Mouse (Mus musculus): ENCODE data around the gene AC131692.1. TPM values are rescaled to one million over a fixed set of nuclear protein-coding genes. Genes with fewer than 3 reads are reported as not detected.
A peak's percentile ranks its signal among the peaks of the same experiment; 100 is the strongest.

Gene AC131692.1
- polyA plus RNA-seq, 1 experiment: 0.07 TPM

DNA sequence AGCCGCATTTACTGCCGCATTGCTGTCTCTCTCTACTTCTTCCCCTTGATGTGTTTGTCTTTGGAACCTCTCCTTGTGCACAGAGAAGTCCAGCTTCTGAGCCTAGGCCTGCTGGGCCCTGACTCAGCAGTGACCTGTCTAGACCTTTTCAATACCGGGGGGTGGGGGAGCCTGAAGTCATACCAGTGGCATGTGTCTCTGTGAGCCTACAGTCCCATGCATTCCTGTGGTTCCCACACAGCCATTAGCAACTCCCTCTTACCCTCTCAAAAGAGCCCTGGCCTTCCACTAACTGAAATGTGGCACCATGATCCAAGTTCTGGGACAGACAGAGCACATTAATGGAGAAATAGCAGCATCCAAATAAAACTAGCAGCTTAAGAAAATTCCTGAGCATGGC, 42.2 kb downstream of the AC131692.1 start:
- no peaks in the 10 kb centered on the region for H3K27me3 ChIP-seq (ENCODE audit: control insufficient read depth, insufficient read depth, insufficient read length)
- no peaks in the 10 kb centered on the region for H3K79me2 ChIP-seq (ENCODE audit: control insufficient read depth, insufficient read depth)
- TF ChIP-seq MYOD1 (IDR thresholded peaks at IDR 0.05; ENCODE audit: control insufficient read depth in 1 of 3, insufficient read length in 2 of 3, low read depth in 2 of 3) (peak in 1 of 3 experiments; percentile 6), TCF12 (IDR thresholded peaks at IDR 0.05; ENCODE audit: insufficient read depth, poor library complexity, severe bottlenecking) (no peak), POLR2A (IDR thresholded peaks at IDR 0.05; ENCODE audit: insufficient read length, low read depth) (no peak)
- no peak overlapping the region for H3K4me3 ChIP-seq
- no peak overlapping the region for H3ac ChIP-seq (ENCODE audit: control insufficient read depth, insufficient read length)
- H3K36me3 ChIP-seq (ENCODE audit: control insufficient read depth, insufficient read depth): peaks cover 4% of the 10 kb centered on the region
- peak overlapping the region; percentile 27 for H3K4me2 ChIP-seq (ENCODE audit: low read depth)

DNA sequence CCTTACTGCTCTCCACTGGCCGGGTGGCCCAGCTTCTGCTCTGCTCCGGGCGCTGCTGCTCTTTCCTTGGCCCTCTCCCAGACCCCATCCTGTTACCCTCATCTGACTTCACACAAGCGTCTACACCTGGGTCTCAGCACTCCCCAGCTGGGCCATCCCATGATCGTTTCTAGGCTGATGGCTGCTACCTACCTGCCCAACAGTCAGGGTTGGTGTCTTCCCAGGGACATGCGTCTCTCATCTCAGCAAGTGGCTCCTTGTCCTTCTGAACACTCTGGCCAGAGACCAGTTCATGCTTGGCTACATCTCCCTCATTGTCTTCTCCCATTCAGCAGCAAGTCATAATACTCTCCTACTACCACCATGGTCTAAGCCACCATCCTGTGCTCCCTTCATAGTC, 45.5 kb downstream of the AC131692.1 start:
- H3K36me3 ChIP-seq (ENCODE audit: control insufficient read depth, insufficient read depth): peaks cover 4% of the 10 kb centered on the region
- no peaks in the 10 kb centered on the region for H3K79me2 ChIP-seq (ENCODE audit: control insufficient read depth, insufficient read depth)
- H3K27me3 ChIP-seq (ENCODE audit: control insufficient read depth, insufficient read depth, insufficient read length): no peaks in the 10 kb centered on the region
- H3K4me2 ChIP-seq (ENCODE audit: low read depth): peak overlapping the region; percentile 84
- H3K4me3 ChIP-seq: peak overlapping the region; percentile 81
- no peak for TF ChIP-seq REST (IDR thresholded peaks at IDR 0.05; ENCODE audit: insufficient read depth, insufficient read length)
- no peak for TF ChIP-seq TCF12 (IDR thresholded peaks at IDR 0.05; ENCODE audit: insufficient read depth, poor library complexity, severe bottlenecking)
- no peak overlapping the region for H3ac ChIP-seq (ENCODE audit: control insufficient read depth, insufficient read length)

DNA sequence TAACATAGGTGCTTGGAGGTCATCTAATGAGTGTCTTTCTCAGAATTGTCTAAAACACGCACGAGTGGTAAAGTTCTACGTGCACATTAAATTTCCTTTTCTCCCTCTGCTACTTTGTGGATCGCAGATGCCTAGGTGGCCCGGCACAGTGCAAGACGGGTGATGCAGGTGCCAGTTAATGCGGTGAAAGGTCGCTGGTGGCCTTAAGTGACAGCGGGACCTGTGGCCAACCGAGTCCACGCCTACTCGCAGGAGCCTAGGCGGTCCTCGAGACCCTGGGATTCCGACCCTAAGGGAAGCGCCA, 46.1 kb downstream of the AC131692.1 start:
- H3K4me2 ChIP-seq (ENCODE audit: low read depth): peak overlapping the region; percentile 84
- H3K27me3 ChIP-seq (ENCODE audit: control insufficient read depth, insufficient read depth, insufficient read length): peaks cover 2% of the 10 kb centered on the region
- TF ChIP-seq E2F4 (IDR thresholded peaks at IDR 0.05; ENCODE audit: insufficient read depth) (no peak), USF1 (IDR thresholded peaks at IDR 0.05; ENCODE audit: low read depth) (no peak), CEBPB (IDR thresholded peaks at IDR 0.05; ENCODE audit: insufficient read depth, poor library complexity, severe bottlenecking) (no peak), SRF (IDR thresholded peaks at IDR 0.05; ENCODE audit: control insufficient read depth, insufficient read length, low read depth) (no peak), TCF3 (IDR thresholded peaks at IDR 0.05; ENCODE audit: insufficient read length, low read depth) (no peak), REST (IDR thresholded peaks at IDR 0.05; ENCODE audit: insufficient read depth, insufficient read length) (no peak), POLR2A (IDR thresholded peaks at IDR 0.05; ENCODE audit: insufficient read length, low read depth) (no peak), MAX (IDR thresholded peaks at IDR 0.05; ENCODE audit: low read depth) (no peak), MYOD1 (IDR thresholded peaks at IDR 0.05; ENCODE audit: control insufficient read depth in 1 of 3, insufficient read length in 2 of 3, low read depth in 2 of 3) (no peak), MYOG (IDR thresholded peaks at IDR 0.05; ENCODE audit: control insufficient read depth in 1 of 3, insufficient read depth in 1 of 3, insufficient read length in 2 of 3, low read depth in 2 of 3) (no peak), POLR2AphosphoS2 (IDR thresholded peaks at IDR 0.05; ENCODE audit: insufficient read length, low read depth) (no peak), TCF12 (IDR thresholded peaks at IDR 0.05; ENCODE audit: insufficient read depth, poor library complexity, severe bottlenecking) (no peak)
- peaks cover 2% of the 10 kb centered on the region for H3K36me3 ChIP-seq (ENCODE audit: control insufficient read depth, insufficient read depth)
- no peaks in the 10 kb centered on the region for H3K79me2 ChIP-seq (ENCODE audit: control insufficient read depth, insufficient read depth)
- H3ac ChIP-seq (ENCODE audit: control insufficient read depth, insufficient read length): peak overlapping the region; percentile 61
- peak overlapping the region; percentile 81 for H3K4me3 ChIP-seq

DNA sequence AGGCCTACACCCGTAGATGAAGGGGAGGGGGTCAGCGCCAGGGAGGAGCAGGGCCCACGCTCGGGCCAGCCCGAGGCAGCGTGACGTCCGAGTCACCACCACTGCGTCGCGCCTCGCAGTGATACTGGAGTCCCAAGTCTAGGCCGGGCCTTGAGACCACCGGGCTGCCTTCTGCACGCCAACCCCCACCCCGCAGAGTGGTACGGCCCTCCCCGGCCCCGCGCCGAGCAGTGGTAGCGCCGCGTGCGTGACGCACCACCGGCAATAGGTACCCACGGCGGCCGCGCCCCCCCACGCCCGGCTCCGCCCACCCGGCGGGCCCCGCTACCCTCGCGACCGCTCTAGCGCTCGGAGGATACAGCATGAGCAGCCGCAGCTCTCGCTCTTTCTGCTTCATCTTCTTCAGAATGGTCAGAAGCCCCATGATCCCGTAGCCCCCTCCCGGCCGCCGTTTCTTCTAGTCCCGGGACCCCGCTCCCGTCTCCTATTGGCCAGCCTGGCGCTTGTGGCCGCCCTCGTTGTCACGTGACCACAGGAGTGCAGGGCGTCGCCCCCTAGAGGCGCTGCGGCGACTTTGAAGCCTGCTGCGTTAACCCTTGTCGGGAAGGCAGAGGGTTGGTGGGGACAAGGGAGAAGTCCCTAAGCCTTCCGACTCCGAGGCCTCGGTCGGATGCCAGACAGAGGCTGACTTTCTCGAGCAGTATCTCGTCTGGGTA, 46.6 kb downstream of the AC131692.1 start, which contains the start of gene Batf2:
Batf2 (plus strand) TSS at position 306 of the 716 bp plus-strand sequence.
- H3K4me3 ChIP-seq: peak within 1 kb of the TSS; percentile 81
- TF ChIP-seq USF1 (IDR thresholded peaks at IDR 0.05; ENCODE audit: low read depth) (peak; percentile 95), POLR2AphosphoS2 (IDR thresholded peaks at IDR 0.05; ENCODE audit: insufficient read length, low read depth) (no peak), TCF12 (IDR thresholded peaks at IDR 0.05; ENCODE audit: insufficient read depth, poor library complexity, severe bottlenecking) (no peak), CEBPB (IDR thresholded peaks at IDR 0.05; ENCODE audit: insufficient read depth, poor library complexity, severe bottlenecking) (no peak), MYOD1 (IDR thresholded peaks at IDR 0.05; ENCODE audit: control insufficient read depth in 1 of 3, insufficient read length in 2 of 3, low read depth in 2 of 3) (no peak), MYOG (IDR thresholded peaks at IDR 0.05; ENCODE audit: control insufficient read depth in 1 of 3, insufficient read depth in 1 of 3, insufficient read length in 2 of 3, low read depth in 2 of 3) (peak in 1 of 3 experiments; percentile 4), SRF (IDR thresholded peaks at IDR 0.05; ENCODE audit: control insufficient read depth, insufficient read length, low read depth) (no peak), TCF3 (IDR thresholded peaks at IDR 0.05; ENCODE audit: insufficient read length, low read depth) (no peak), E2F4 (IDR thresholded peaks at IDR 0.05; ENCODE audit: insufficient read depth) (peak; percentile 11), POLR2A (IDR thresholded peaks at IDR 0.05; ENCODE audit: insufficient read length, low read depth) (peak; percentile 59), REST (IDR thresholded peaks at IDR 0.05; ENCODE audit: insufficient read depth, insufficient read length) (no peak), MAX (IDR thresholded peaks at IDR 0.05; ENCODE audit: low read depth) (no peak)
- peaks cover 6% of the 10 kb centered on the region for H3K27me3 ChIP-seq (ENCODE audit: control insufficient read depth, insufficient read depth, insufficient read length)
- H3K4me2 ChIP-seq (ENCODE audit: low read depth): peak within 1 kb of the TSS; percentile 92
- no peaks in the 10 kb centered on the region for H3K79me2 ChIP-seq (ENCODE audit: control insufficient read depth, insufficient read depth)
- H3K36me3 ChIP-seq (ENCODE audit: control insufficient read depth, insufficient read depth): no peaks in the 10 kb centered on the region
- peak within 1 kb of the TSS; percentile 61 for H3ac ChIP-seq (ENCODE audit: control insufficient read depth, insufficient read length)

DNA sequence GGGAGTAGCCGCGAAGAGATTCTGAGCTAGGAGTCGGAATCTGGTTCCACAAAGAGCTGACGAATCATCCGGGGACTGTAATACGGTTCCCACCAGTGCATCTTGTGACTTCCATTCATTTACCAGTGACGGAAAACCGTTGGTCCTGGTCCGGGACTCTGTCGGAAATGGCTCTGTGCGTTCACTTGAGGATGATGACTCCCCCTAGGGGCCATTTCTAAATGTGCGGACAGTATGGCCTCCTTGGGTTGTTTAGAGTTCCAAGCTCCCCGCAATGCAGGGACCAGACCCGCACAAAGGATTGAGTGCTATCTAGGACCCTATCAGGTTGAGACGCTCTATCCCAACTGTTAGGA, 47.2 kb downstream of the AC131692.1 start, which contains the start of gene Arl2:
Arl2 (minus strand) TSS at position 155 of the 356 bp plus-strand sequence.
- TF ChIP-seq MYOD1 (IDR thresholded peaks at IDR 0.05; ENCODE audit: control insufficient read depth in 1 of 3, insufficient read length in 2 of 3, low read depth in 2 of 3): no peak
- no peak for TF ChIP-seq USF1 (IDR thresholded peaks at IDR 0.05; ENCODE audit: low read depth)
- no peak for TF ChIP-seq MAX (IDR thresholded peaks at IDR 0.05; ENCODE audit: low read depth)
- no peak for TF ChIP-seq POLR2A (IDR thresholded peaks at IDR 0.05; ENCODE audit: insufficient read length, low read depth)
- TF ChIP-seq CEBPB (IDR thresholded peaks at IDR 0.05; ENCODE audit: insufficient read depth, poor library complexity, severe bottlenecking): no peak
- no peak for TF ChIP-seq E2F4 (IDR thresholded peaks at IDR 0.05; ENCODE audit: insufficient read depth)
- no peak for TF ChIP-seq SRF (IDR thresholded peaks at IDR 0.05; ENCODE audit: control insufficient read depth, insufficient read length, low read depth)
- TF ChIP-seq POLR2AphosphoS2 (IDR thresholded peaks at IDR 0.05; ENCODE audit: insufficient read length, low read depth): no peak
- TF ChIP-seq MYOG (IDR thresholded peaks at IDR 0.05; ENCODE audit: control insufficient read depth in 1 of 3, insufficient read depth in 1 of 3, insufficient read length in 2 of 3, low read depth in 2 of 3): no peak
- TF ChIP-seq TCF3 (IDR thresholded peaks at IDR 0.05; ENCODE audit: insufficient read length, low read depth): no peak
- no peak for TF ChIP-seq REST (IDR thresholded peaks at IDR 0.05; ENCODE audit: insufficient read depth, insufficient read length)
- TF ChIP-seq TCF12 (IDR thresholded peaks at IDR 0.05; ENCODE audit: insufficient read depth, poor library complexity, severe bottlenecking): no peak
- peak within 1 kb of the TSS; percentile 61 for H3ac ChIP-seq (ENCODE audit: control insufficient read depth, insufficient read length)
- H3K79me2 ChIP-seq (ENCODE audit: control insufficient read depth, insufficient read depth): no peaks in the 10 kb centered on the region
- peaks cover 10% of the 10 kb centered on the region for H3K27me3 ChIP-seq (ENCODE audit: control insufficient read depth, insufficient read depth, insufficient read length)
- no peaks in the 10 kb centered on the region for H3K36me3 ChIP-seq (ENCODE audit: control insufficient read depth, insufficient read depth)
- H3K4me2 ChIP-seq (ENCODE audit: low read depth): peak within 1 kb of the TSS; percentile 92
- H3K4me3 ChIP-seq: peak within 1 kb of the TSS; percentile 81

Measured in myocyte (in vitro differentiated cells).